Comparison of ENCODE assay signal across 8 mouse cellular contexts in the genomic region with DNA sequence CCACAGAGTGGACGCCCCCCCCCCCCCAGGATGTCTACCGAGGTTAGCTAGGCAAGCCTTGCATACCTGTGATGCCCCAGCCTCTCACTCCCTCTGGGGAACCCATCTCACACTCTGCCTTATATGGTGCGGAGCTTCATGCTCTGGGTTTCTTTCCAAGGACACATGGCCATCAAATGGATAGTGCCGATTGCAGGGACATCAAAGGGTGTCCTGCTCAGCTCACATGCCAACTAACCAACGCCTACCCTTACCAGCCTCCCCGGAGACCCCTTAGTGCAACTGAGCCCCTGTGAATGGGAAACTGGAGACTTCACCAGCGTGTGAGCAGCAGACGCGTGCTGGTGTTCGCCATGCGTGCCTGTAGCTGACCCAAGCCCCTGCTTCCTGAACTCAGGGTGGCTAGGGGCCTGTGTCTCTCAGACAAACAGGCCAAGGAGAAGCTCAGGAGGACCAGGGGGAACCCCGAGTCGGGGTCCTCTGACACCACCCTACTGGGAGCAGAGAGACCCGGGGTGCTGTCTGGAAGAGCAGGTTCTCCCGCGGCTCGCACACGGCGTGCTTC. TPM values are rescaled to one million over a fixed set of nuclear protein-coding genes. Genes with fewer than 3 reads are reported as not detected.
DNase-seq lines count a peak whose midpoint lies in the region; ATAC-seq and TF ChIP-seq lines count a peak whose summit lies in the region.

No protein-coding gene starts in this region.

- in situ Hi-C loops in ES-E14 (cut with MboI; ENCODE audit: low sequenced_read_pairs in 2 of 2, unreplicated experiment in 2 of 2), result no loop called here

- WGBS in kidney, embryonic 16.5 days, result 7% methylated on average over 19 of the region's 19 CpGs
- 8% methylated on average over 19 of the region's 19 CpGs for WGBS in embryonic facial prominence, embryonic 15.5 days
- 3% methylated on average over 19 of the region's 19 CpGs for WGBS in limb, embryonic 10.5 days
- 12% methylated on average over 19 of the region's 19 CpGs for WGBS in olfactory bulb, adult 2 months

- peak overlapping the region; percentile 94 for H3K4me2 ChIP-seq in kidney, embryonic 16.5 days (replicated peaks; ENCODE audit: low read depth, low read length)
- H3K4me2 ChIP-seq in embryonic facial prominence, embryonic 15.5 days (replicated peaks), result peak overlapping the region; percentile 94

- H3K27ac ChIP-seq in kidney, embryonic 16.5 days (ENCODE audit: low read length), result no peak overlapping the region
- H3K27ac ChIP-seq in ES-E14 (ENCODE audit: insufficient read depth, low read depth, low read length, poor library complexity, severe bottlenecking), result no peak overlapping the region
- H3K27ac ChIP-seq in embryonic facial prominence, embryonic 15.5 days (replicated peaks), result no peak overlapping the region
- peak overlapping the region; percentile 96 for H3K27ac ChIP-seq in limb, embryonic 10.5 days
- H3K27ac ChIP-seq in olfactory bulb, adult 2 months (ENCODE audit: insufficient read depth, low read depth, low read length), result no peak overlapping the region

- ATAC-seq in kidney, embryonic 16.5 days (ENCODE audit: low FRiP score, low TSS enrichment), result peak; percentile 29; the same call in 1 of the 2 replicates
- ATAC-seq in embryonic facial prominence, embryonic 15.5 days (ENCODE audit: insufficient number of reproducible peaks, low FRiP score, low TSS enrichment, low read depth), result peak; percentile 21; the same call in 1 of the 2 replicates

- no peak for TF ChIP-seq CTCF in olfactory bulb, adult 2 months (IDR thresholded peaks at IDR 0.05; ENCODE audit: insufficient read depth, low read depth, low read length)

- peak overlapping the region; percentile 90 for H3K9ac ChIP-seq in kidney, embryonic 16.5 days (replicated peaks; ENCODE audit: low read length)
- H3K9ac ChIP-seq in ES-E14 (ENCODE audit: insufficient read depth, low read depth, low read length, poor library complexity, severe bottlenecking), result no peak overlapping the region
- peak overlapping the region; percentile 94 for H3K9ac ChIP-seq in embryonic facial prominence, embryonic 15.5 days

- H3K27me3 ChIP-seq in kidney, embryonic 16.5 days (ENCODE audit: insufficient read depth, low read length), result no peaks in the 10 kb centered on the region
- H3K27me3 ChIP-seq in embryonic facial prominence, embryonic 15.5 days, result no peaks in the 10 kb centered on the region
- peaks cover 14% of the 10 kb centered on the region for H3K27me3 ChIP-seq in limb, embryonic 10.5 days (ENCODE audit: low read depth, poor library complexity, severe bottlenecking)

- DNase-seq in kidney, postnatal 10 days, result no peak
- DNase-seq in ES-E14 (ENCODE audit: low read depth, low spot score) (no peak), adipocyte (ENCODE audit: low spot score) (no peak)
- no peak for DNase-seq in limb, embryonic 10.5 days (ENCODE audit: low spot score)
- no peak for DNase-seq in spleen, postnatal 36 days (ENCODE audit: low spot score in 2 of 2)

- H3K9me3 ChIP-seq in kidney, embryonic 16.5 days (ENCODE audit: low read length), result no peaks in the 10 kb centered on the region
- no peaks in the 10 kb centered on the region for H3K9me3 ChIP-seq in ES-E14 (ENCODE audit: control insufficient read depth, insufficient read depth, low read depth, low read length)
- no peaks in the 10 kb centered on the region for H3K9me3 ChIP-seq in embryonic facial prominence, embryonic 15.5 days (replicated peaks)
- no peaks in the 10 kb centered on the region for H3K9me3 ChIP-seq in limb, embryonic 10.5 days (replicated peaks)

- no peak for TF ChIP-seq POLR2A in olfactory bulb, adult 2 months (IDR thresholded peaks at IDR 0.05; ENCODE audit: insufficient read depth, low read depth, low read length)

- H3K4me1 ChIP-seq in kidney, embryonic 16.5 days (ENCODE audit: insufficient read depth, low read length), result peaks cover 13% of the 10 kb centered on the region
- H3K4me1 ChIP-seq in ES-E14 (ENCODE audit: control insufficient read depth in 2 of 2, insufficient read depth in 2 of 2, low read length in 2 of 2, poor library complexity in 1 of 2), result peaks cover 4 to 7% of the 10 kb centered on the region in 2 experiments; a peak in 3 of 4 replicates
- H3K4me1 ChIP-seq in embryonic facial prominence, embryonic 15.5 days, result peaks cover 27% of the 10 kb centered on the region
- H3K4me1 ChIP-seq in limb, embryonic 10.5 days, result peaks cover 47% of the 10 kb centered on the region
- H3K4me1 ChIP-seq in olfactory bulb, adult 2 months (ENCODE audit: control insufficient read depth, insufficient read depth, low read length), result peaks cover 15% of the 10 kb centered on the region

- no peaks in the 10 kb centered on the region for H3K36me3 ChIP-seq in kidney, embryonic 16.5 days (ENCODE audit: insufficient read depth, low read length)
- no peaks in the 10 kb centered on the region for H3K36me3 ChIP-seq in ES-E14 (ENCODE audit: control insufficient read depth, insufficient read depth, low read length, poor library complexity, severe bottlenecking)
- no peaks in the 10 kb centered on the region for H3K36me3 ChIP-seq in embryonic facial prominence, embryonic 15.5 days
- no peaks in the 10 kb centered on the region for H3K36me3 ChIP-seq in limb, embryonic 10.5 days

- H3K4me3 ChIP-seq in kidney, embryonic 16.5 days (ENCODE audit: low read length), result peak overlapping the region; percentile 69
- H3K4me3 ChIP-seq in ES-E14 (ENCODE audit: insufficient read depth in 1 of 2, low read depth in 1 of 2, low read length in 2 of 2, poor library complexity in 1 of 2, severe bottlenecking in 1 of 2), result peak overlapping the region; percentile 46 to 68
- peak overlapping the region; percentile 79 for H3K4me3 ChIP-seq in embryonic facial prominence, embryonic 15.5 days (replicated peaks)
- peak overlapping the region; percentile 89 for H3K4me3 ChIP-seq in limb, embryonic 10.5 days
- H3K4me3 ChIP-seq in olfactory bulb, adult 2 months (ENCODE audit: insufficient read depth, low read depth, low read length), result peak overlapping the region; percentile 68

TF ChIP-seq in ES-E14, 5 proteins besides CTCF, POLR2A, EP300 and RAD21:
- no peak for TF ChIP-seq HCFC1 (IDR thresholded peaks at IDR 0.05; ENCODE audit: borderline replicate concordance, insufficient read depth, low read length)
- TF ChIP-seq MAFK (IDR thresholded peaks at IDR 0.05; ENCODE audit: insufficient read depth, low read depth, low read length), result no peak
- no peak for TF ChIP-seq ZNF384 (IDR thresholded peaks at IDR 0.05; ENCODE audit: low read depth, low read length)
- TF ChIP-seq CHD2 (IDR thresholded peaks at IDR 0.05; ENCODE audit: low read depth, low read length), result no peak
- no peak for TF ChIP-seq ZC3H11A (IDR thresholded peaks at IDR 0.05; ENCODE audit: borderline replicate concordance, low read depth, low read length)
TF ChIP-seq in ES-E14: peak in this region for 0.

RNA-seq across cellular contexts. Expression of a gene that starts 0.4 kb away (rescaled TPM):
- 22.6 and 23.1 TPM in 2 replicates for polyA plus RNA-seq in kidney, embryonic 16.5 days (2015; fragmentation: Nextera tagmentation; extraction: Ambion mirVana)
- total RNA-seq in ES-E14 (2012; rRNA removed), result 6.6 and 8.7 TPM in 2 replicates
- 45.0 and 48.7 TPM in 2 replicates for polyA plus RNA-seq in embryonic facial prominence, embryonic 15.5 days (2015; fragmentation: Nextera tagmentation; extraction: Ambion mirVana)
- polyA plus RNA-seq in limb, embryonic 10.5 days (2016; fragmentation: Nextera tagmentation; extraction: Ambion mirVana), result 26.7 and 38.1 TPM in 2 replicates
- 81.4 TPM in 1 of 2 replicates, not detected in the other for polyA plus RNA-seq in olfactory bulb, adult 2 months (2012; ENCODE audit: insufficient read depth, insufficient read length, low replicate concordance, missing spikeins)
